Mouse (Mus musculus) testis, postnatal 10 days (tissue): Measurements from ENCODE around the gene Emc1.
"Not testable (repeated sequence)": the region's sequence is repeated elsewhere in the genome, so short reads cannot be mapped to it uniquely, and the experiment has no call there.

Source experiments
- DNase-seq: peaks from one replicate; pipeline ENCODE4 v3.0.0; 2021; ENCODE audit warnings: low spot score

The Emc1 gene

DNA sequence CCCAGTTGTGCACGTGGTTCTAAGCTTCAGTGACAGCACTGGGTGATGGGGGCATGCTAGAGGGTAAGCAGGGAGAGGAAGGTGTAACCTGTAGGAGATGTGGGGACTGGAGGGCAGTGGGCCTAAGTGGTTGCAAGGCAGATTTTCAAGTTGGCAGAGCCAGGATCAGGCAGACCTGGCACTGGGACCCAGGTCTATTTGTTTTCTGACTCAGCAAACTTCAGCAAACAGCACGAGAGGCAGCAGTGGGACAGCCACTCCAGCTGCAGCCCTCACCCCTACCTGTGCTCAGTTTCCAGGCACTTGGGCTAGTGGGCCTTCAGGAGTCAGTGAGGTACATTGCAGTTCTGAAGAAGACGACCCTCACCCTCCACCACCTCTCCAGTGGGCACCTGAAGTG lies 4.8 kb downstream of the Emc1 start:
- DNase-seq = no peak

DNA sequence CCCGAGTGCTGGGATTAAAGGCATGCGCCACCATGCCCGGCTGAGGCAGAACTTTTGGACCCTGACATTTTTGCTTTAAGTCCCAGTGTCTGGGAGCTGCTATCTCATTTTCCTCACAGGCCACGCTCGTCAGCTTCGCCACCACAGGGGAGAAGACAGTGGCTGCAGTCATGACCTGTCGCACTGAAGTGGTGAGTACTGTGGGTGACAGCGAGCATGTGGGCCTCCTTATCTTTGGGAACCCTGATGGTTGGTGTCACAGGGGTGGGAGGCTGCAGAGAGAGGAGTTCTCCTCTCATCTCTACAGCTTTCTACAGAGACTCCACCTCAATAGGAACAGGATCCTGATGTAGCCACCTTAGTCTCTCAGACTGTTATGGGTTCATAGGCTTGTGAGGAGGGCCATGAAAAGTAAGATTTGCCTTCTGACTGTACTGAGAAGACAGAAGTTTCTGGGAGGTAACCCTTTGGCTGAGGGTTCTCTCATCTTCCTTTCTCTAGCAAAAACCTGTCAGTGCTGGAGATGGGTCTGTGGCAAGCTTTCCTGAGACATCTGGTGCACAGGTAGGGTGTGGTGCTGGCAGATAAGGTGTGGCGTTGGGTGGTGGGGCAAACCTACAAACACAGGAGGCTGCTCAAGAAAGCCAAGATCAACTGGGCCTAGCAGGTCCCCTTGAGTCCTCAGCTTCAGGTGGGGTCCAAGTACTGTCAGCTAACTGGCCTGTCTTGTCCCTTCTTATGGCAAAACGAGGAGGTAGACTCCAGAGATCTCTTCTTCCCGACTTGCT lies 8.6 kb downstream of the Emc1 start:
- no peak for DNase-seq

DNA sequence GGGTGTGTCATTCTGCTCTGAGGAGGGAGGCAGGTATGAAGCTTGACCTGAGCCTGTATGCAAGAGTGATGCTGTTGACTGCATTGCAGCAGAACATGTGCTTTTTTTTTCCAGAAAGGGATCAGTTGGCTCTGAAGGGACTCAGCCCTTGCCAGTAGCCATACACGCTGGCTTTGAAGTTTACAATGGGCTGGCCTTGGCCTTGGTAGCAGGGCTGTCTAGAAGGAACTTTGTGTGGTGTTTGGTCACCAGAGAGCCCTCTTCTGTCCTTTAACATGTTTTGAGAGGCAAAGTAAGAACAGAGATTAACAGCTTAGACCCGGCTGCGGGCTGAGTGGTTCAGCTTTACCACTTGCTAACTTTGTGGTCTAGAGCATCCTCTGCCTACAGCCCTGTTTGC lies 14.9 kb downstream of the Emc1 start:
- no peak for DNase-seq

DNA sequence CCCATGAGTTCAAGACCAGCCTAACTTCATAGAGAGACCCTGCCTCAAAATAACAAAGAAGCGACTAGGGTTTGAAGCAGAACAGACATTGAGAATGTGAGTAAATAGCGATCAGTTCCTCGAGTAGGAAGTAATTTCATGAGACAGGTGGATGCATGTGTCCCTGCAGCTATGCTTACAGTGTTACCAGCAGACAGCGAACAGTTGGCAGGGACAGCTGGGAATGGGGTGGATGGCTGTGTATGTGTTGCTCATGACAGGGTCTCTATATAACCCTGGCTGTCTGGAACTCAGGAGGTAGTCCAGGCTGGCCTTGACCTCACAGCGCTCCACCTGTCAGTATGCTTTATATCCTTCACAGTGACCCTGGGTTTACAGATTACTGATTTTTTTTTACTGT lies 15.7 kb downstream of the Emc1 start:
- DNase-seq = no peak

DNA sequence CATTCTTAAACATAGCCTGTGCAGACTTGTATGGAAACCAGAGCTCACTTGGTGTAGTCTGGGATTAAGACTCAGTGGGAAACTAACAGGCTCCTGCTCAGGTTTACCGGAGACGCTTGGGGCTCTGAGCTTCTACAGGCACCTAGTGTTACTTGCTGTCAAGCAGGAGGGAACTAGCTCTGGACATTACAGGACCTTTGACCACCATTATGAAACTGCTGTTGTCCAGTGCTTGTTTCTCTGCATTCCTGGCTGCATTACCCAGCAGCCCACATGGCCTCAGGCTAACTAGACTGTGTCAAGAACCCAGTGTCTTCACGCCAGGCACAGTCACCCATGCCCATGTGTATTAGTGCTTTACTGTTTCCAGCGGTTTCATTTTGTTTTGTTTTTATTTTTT lies 20.7 kb downstream of the Emc1 start:
- no peak for DNase-seq

DNA sequence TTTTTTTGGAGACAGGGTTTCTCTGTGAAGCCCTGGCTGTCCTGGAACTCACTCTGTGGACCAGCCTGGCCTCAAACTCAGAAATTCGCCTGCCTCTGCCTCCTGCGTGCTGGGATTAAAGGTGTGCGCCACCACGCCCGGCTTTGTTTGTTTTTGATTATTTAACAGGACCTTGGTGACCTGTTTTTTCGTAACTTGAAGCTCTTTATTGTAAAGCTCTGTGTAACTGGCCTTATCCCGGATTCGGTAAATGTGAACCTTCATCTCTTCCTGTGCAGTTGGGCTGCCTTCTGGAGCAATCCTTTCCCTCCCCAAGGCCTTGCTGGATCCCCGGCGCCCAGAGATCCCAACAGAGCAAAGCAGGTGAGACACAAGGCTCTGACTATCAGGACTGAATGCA lies 21.1 kb downstream of the Emc1 start:
- DNase-seq = no peak

DNA sequence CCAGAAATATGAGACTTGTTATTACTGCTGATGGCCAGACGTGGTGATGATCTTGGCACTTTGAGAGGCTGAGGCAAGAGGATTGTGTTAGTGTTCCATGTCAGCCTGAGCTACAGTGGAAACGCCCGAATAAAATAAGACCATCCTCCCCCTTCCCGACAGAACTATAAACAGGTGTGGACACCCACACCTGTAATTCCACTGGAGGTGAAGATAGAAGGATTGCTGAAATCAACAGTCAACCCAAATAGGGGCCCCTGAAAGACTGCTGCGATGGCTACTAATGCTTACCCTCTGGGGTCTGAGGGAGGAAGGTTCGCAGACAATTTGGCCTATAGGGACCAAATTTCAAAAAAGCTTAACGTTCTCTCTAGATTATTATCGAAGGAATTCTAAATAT lies 27.3 kb downstream of the Emc1 start:
- no peak for DNase-seq

DNA sequence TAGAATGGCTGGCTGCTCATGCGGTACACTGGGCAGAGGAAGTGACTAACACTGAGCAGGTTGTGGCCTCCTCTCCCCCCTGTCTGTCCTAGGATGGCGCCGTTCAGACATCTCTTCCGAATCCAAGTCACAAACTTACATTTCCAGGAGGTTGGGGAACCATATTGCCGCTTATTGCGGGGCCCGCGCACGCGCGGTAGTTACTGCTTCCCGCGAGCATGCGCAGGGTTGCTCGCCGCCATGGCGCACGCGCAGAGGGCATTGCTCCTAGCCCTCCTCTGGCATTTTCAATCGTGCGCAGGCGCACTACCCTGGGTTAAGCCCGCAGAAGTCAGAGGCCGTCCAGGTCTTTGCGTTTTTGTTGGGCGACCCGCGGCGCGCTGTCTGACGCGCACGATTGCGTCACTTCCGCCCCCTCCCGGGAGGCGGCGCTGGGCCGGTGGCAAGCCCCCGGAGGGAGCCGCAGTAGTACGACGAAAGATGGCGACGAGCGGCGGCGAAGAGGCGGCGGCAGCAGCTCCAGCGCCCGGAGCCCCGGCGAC lies 27.9 kb downstream of the Emc1 start:
- peak; percentile 100 for DNase-seq

DNA sequence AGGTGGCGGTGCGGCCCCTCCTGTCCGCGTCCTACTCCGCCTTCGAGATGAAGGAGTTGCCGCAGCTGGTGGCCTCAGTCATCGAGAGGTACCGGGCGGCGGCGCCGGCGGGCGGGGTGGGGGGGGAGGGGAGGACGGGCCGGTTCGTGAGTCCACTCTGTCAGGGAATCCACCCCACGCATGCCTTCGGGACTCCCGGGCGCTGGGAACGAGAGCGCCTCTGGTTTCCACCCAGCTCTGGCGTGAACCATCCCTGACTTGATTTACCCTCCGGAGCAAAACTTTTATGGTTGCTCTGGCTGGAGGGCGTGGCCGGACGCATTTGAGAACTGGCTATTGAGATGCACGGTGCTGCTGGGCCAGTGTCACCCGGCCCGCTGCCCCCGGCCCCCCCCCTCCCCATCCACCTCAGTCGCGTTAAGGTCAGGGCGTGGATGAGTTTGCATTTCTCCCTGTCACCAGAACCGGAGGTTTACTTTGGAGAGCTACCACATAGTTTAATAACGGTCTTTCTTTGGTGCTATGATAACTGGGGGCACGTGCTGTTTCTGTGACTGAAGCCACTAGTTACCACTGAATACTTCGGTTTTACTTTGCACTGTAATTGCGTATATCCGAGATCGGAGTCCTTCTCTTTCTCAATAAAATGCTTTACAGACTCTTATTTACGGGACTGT lies 28.5 kb downstream of the Emc1 start:
- peak; percentile 60 for DNase-seq

DNA sequence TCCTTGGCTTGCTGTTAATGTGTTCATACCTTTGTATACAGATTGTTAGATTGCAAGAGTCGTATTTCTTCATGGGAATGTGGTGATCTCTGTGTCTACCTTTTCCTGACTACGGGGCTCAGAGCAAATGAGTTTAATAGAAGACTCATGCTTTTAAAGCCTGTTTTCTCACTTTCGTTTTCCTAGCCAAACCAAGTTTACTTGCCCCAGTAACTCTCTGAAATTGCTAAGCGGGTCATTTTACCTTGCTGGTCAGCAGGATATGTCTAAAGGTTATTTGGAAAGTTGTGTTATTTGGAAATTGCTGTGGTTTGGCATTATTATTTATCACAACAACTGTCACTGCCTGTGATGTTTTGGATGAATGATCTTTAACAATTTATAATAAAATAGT lies 29.1 kb downstream of the Emc1 start:
- DNase-seq = no peak

DNA sequence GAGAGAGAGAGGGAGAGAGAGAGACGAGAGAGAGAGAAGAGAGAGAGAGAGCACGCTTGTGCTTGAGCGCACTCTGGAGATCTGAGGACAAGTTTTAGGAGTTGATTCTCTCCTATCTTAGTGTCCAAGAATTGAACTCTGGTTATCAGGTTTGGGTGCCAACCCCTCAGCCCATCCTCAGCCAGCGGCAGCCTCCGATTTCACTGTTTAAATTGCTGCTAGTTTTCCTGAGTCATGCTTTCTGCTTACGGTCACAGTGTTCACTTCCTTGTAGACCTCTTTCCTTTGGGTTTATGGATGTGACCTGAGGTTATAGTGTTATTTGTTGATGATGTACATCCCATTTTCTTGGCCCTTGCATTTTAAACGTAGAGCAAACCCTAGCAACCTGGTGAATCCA lies 29.8 kb downstream of the Emc1 start:
- DNase-seq = no peak

DNA sequence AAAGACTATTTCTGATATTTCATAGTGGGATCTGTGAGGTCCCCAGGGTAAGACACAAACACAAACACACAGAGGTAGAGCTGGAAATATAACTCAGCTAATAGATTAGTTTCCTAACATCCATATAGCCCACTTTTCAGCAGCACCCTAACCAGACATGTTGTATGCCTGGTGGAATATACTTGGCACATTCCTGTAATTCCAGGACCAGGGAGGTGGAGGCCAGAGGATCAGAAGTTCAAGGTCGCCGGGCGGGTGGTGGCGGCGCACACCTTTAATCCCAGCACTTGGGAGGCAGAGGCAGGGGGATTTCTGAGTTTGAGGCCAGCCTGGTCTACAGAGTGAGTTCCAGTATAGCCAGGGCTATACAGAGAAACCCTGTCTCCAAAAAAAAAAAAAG lies 33.5 kb downstream of the Emc1 start:
- not testable (repeated sequence) for DNase-seq

DNA sequence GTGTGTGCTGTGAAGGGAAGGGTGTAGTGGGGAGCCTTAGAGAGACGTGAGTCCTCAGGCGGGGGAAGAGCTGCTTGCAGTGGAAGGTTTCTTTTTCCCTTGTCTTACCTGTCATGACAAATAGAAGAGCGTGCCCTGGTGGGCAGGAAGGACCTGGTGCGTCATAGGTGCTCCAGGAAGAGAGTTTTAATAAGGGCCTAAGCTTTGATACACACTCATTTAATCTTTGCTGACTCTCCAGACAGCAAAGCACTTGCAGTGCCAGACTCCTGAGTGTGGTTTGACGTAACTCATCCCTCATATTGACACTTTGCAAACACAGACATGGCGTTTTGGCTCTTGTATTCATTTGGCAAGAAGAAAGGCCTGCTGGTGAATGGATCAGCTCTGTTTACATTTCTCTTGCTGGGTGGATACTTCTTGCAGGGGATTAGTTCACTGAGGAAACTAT lies 34.5 kb downstream of the Emc1 start:
- DNase-seq = no peak

DNA sequence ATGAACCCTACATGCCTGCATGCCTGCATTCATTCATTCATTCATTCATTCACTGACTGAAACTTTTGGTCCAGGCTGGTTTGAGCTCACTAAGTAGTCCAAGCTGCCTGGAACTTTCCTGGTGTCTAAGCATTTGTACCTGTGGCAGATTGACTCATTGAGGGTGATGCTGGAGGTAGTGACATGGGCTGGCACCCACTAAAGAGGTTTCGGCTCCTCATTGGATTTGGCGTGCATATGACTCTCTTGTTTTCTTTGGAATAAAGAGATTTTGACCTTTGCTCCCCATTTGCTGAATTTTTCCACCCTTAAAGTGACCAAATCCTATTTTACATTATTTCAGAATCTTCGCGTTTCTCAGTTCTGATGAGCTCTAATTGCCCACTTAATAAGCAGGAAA lies 37.2 kb downstream of the Emc1 start:
- no peak for DNase-seq

DNA sequence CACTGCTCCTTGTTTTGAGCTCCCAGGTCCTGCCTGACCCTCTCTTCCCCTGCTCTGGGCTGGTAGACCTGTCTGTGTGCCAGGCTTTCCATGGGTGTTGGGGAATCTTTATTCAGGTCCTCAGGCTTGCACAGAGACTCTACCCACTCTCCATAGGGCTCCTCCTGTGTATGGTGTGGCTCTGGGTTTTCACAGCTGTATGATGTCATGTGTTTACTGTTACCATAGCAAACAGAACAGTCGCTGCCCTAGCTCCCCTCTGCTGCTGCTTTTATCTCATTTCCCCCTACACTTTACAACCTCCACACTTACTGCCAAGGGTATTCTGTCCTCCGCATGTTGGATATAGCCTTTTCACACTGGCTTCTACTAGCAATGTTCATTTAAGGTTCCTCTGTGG lies 43.0 kb downstream of the Emc1 start:
- no peak for DNase-seq

DNA sequence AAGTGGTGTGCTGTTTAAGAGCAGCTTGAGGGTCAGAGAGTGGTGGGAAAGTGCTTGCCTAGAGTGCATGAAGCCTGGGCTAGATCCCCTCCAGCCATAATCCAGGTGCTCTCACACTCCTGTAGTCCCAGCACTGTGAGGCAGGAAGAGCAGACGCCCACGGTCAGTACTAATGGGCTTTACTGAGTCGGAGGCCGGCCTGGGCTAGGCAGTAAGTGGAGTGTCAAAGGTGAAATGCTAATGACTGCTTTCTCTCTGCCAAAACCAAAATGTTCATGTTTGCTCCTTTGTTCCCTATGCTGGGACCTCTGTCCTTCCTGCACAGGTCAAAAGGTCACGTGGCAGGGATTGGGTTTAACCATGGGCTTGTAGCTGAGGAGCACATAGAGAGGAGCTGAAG lies 48.1 kb downstream of the Emc1 start:
- no peak for DNase-seq

DNA sequence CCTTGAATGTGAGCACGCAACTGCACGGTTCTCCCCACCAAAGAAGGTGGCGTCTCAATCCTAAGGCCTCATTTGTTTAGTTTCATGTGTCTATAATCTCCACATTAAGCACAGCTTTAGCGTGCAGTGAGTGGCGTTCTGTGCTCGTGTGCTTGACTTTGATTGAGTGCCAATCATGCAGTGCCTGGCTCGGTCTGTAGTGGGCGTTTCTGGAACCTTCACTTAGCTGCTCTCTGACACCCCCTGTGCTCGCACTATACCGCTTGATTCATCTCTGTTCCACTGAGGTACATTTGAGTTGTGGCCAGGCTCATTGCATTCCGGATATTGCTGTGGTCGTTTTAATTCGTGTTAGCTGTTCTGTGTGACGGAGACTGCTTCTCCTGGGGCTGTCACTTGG lies 50.8 kb downstream of the Emc1 start:
- no peak for DNase-seq

DNA sequence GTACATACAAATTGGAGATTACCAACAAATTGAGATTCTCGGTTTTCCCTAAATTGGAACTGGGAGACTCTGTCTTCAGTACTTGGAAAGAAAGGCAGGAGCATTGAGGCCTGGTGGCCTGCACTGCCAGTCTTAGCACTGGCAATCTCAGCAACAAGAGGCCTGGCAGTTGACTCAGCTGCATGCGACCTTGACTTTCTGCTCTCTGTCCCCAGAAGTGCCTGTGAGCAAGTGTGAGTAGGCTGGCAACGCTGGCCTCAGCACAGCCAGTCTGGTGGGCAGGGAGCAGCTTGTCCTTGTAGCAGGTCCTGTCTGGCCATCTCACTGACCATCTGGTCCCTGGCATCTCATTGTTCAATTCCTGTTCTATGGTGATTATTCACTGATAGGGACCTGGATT lies 59.0 kb downstream of the Emc1 start:
- DNase-seq = no peak

DNA sequence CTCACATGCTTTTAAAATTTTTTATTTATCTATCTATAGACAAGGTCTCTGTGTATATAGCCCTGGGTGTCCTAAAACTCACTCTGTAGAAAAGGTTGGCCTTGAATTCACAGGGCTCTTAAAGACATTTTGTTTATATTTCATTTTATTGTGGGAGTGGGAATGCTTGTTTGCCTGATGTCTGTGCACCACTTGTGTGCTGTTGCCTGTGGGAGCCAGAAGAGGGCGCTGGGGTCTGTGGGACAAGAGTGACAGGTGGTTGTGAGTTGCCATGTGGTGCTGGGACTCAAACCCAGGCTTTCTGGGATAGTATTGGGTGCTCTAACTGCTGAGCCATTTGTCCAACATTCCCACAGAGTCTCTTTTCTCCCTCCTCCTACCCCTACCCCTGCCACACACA lies 65.5 kb downstream of the Emc1 start:
- DNase-seq = no peak

DNA sequence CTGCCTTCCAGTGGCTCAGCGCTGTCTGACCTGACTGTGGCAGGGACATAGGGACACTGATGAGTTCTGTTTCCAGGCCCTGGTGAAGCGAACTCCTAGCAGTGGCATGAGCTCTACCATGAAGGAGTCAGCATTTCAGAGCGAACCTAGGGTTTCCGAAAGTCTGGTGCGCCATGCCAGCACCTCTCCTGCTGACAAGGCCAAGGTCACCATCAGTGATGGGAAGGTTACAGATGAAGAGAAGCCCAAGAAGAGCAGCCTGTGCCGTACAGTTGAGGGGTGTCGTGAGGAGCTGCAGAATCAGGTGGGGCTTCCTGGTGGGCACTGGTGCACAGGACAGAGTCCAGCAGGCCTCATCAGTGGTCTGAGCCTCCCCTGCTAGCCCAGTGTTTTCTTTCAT lies 69.2 kb downstream of the Emc1 start:
- no peak for DNase-seq

DNA sequence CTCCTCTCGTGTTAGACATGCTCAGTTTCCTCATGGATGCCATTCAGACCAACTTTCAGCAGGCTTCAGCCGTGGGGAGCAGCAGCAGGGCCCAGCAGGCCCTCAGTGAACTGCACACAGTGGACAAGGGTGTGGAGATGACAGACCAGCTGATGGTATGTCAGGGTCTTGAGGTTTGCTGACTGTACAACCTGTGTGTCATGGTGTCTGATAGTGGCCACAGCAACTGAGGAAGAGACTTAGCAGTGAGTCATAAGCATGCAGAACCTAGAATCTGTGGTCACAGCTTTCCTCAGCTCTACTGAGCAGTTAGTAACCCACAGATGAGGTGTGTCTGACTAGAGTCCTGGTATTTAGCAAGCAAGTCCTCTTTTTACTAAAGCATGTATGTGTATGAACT lies 70.0 kb downstream of the Emc1 start:
- no peak for DNase-seq

DNA sequence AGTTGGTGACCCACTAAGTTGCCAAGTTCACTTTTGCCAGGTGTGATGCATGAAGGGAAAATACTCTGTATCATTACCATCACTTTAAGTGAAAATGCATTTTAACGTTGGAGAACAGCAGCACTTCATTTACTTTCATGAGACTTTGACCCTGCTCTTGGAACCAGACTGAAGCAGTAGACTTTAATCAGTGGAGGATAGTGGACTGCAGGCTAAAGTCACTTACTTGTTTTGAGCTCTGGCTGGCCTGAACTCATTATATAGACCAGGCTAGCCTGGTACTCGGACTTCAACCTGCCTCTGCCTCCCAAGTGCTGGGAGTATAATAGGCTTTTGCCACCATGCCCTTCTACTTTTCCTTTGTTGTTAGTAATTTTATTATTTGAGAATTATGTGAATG lies 70.9 kb downstream of the Emc1 start:
- DNase-seq = no peak
